Mouse (Mus musculus) left cerebral cortex, postnatal 25 days (tissue): ENCODE measurements around the gene Olfr1155. TPM values are rescaled to one million over a fixed set of nuclear protein-coding genes. Genes with fewer than 3 reads are reported as not detected.

ENCODE experiments used
- DNase-seq, 2 experiments: peaks; one replicate each; pipeline ENCODE4 v3.0.0; 2022; ENCODE audit warnings: low spot score in 2 of 2, mixed read lengths in 1 of 2
- intact Hi-C: fragments of 180-260 bp; cut with DNase I; formaldehyde crosslinking; loops from one replicate; pipeline ENCODE4 v1.15.1; 2025
- total RNA-seq, 2 experiments: library from RNA; stranded (reverse); gene quantifications; 2 replicates each; pipeline ENCODE4 v1.2.3; 2021

The Olfr1155 gene
- not detected for total RNA-seq

GRCm38 (mm10) chr2:87945037-87945436 lies at the start of gene Olfr1155:
Olfr1155 (minus strand) TSS chr2:87945137.
- intact Hi-C loops: no loop called here
- DNase-seq: no peak

- intact Hi-C loops: no loop called here
- no peak for DNase-seq
Observed at GRCm38 (mm10) chr2:87989813-87990212, 44.9 kb upstream of the Olfr1155 start, which contains the start of gene Olfr1158. Olfr1158 (plus strand) TSS chr2:87990113.

GRCm38 (mm10) chr2:87974563-87974962 lies 29.6 kb upstream of the Olfr1155 start, which contains the start of gene Olfr74:
Olfr74 (minus strand) TSS chr2:87974663.
- DNase-seq: no peak
- intact Hi-C loops: no loop called here

GRCm38 (mm10) chr2:87968199-87968598 lies 23.3 kb upstream of the Olfr1155 start, which contains the start of gene Olfr1157:
Olfr1157 (minus strand) TSS chr2:87968299.
- intact Hi-C loops: no loop called here
- no peak for DNase-seq

GRCm38 (mm10) chr2:87953000-87953399 lies 8.1 kb upstream of the Olfr1155 start, which contains the start of gene Olfr1156:
Olfr1156 (minus strand) TSS chr2:87953100.
- DNase-seq: no peak
- intact Hi-C loops: no loop called here

GRCm38 (mm10) chr2:87905066-87905465 lies 39.9 kb downstream of the Olfr1155 start, which contains the start of gene Olfr1154:
Olfr1154 (minus strand) TSS chr2:87905166.
- DNase-seq: no peak
- intact Hi-C loops: no loop called here

GRCm38 (mm10) chr2:87894662-87895061 lies 50.3 kb downstream of the Olfr1155 start, which contains the start of gene Olfr1153:
Olfr1153 (plus strand) TSS chr2:87894962.
- DNase-seq: no peak
- intact Hi-C loops: no loop called here

Other genes starting within 250 kb of the Olfr1155 start
- not detected for gene Olfr1137, start 232.0 kb downstream of the Olfr1155 start, total RNA-seq
- gene Olfr1138, start 205.2 kb downstream of the Olfr1155 start, total RNA-seq: not detected
- not detected for gene Olfr1140, start 201.4 kb downstream of the Olfr1155 start, total RNA-seq
- not detected for gene Olfr1141, start 191.1 kb downstream of the Olfr1155 start, total RNA-seq
- gene Olfr152, start 165.7 kb downstream of the Olfr1155 start, total RNA-seq: not detected
- not detected for gene Olfr1143, start 144.5 kb downstream of the Olfr1155 start, total RNA-seq
- gene Olfr1145, start 135.3 kb downstream of the Olfr1155 start, total RNA-seq: not detected
- not detected for gene Olfr1148, start 114.6 kb downstream of the Olfr1155 start, total RNA-seq
- gene Olfr1150-ps1, start 101.1 kb downstream of the Olfr1155 start, total RNA-seq: not detected
- gene Olfr1151, start 89.3 kb downstream of the Olfr1155 start, total RNA-seq: not detected
- gene Olfr1152, start 78.6 kb downstream of the Olfr1155 start, total RNA-seq: not detected
- gene Olfr1153, start 50.2 kb downstream of the Olfr1155 start, total RNA-seq: not detected
- gene Olfr1154, start 40.0 kb downstream of the Olfr1155 start, total RNA-seq: not detected
- not detected for gene Olfr1156, start 8.0 kb upstream of the Olfr1155 start, total RNA-seq
- not detected for gene Olfr1157, start 23.2 kb upstream of the Olfr1155 start, total RNA-seq
- not detected for gene Olfr74, start 29.5 kb upstream of the Olfr1155 start, total RNA-seq
- not detected for gene Olfr1158, start 45.0 kb upstream of the Olfr1155 start, total RNA-seq
- gene Olfr1160, start 63.1 kb upstream of the Olfr1155 start, total RNA-seq: not detected
- gene Olfr1161, start 77.6 kb upstream of the Olfr1155 start, total RNA-seq: not detected
- gene Olfr73, start 92.6 kb upstream of the Olfr1155 start, total RNA-seq: not detected
- not detected for gene Olfr1162, start 106.0 kb upstream of the Olfr1155 start, total RNA-seq
- gene Olfr1163, start 126.7 kb upstream of the Olfr1155 start, total RNA-seq: not detected
- gene Olfr1164, start 148.8 kb upstream of the Olfr1155 start, total RNA-seq: not detected
- gene Olfr1166, start 183.1 kb upstream of the Olfr1155 start, total RNA-seq: not detected
- not detected for gene Olfr1167, start 210.1 kb upstream of the Olfr1155 start, total RNA-seq
- not detected for gene Olfr1168, start 236.7 kb upstream of the Olfr1155 start, total RNA-seq